Mouse (Mus musculus) hindbrain, embryonic 16.5 days (tissue): ENCODE data around the gene Wsb1. TPM values are rescaled to one million over a fixed set of nuclear protein-coding genes. Genes with fewer than 3 reads are reported as not detected.

ENCODE experiments used
- ATAC-seq: fragments of 200-750 bp; cut with Nextera tagmentation; 2 replicates; pipeline ENCODE4 v1.8.0; 2017; ENCODE audit warnings: moderate TSS enrichment, moderate library complexity
- H3K27ac ChIP-seq: fragments of 300-500 bp; sonication (generic); 2 replicates; pipeline ENCODE4 v1.5.1; 2014; ENCODE audit warnings: low read depth, mild to moderate bottlenecking, control low read depth, low read length, moderate library complexity
- H3K27me3 ChIP-seq: fragments of 300-500 bp; sonication (generic); replicated peaks from 2 replicates; pipeline ENCODE4 v1.6.1; 2014; ENCODE audit warnings: low read length; ENCODE audit not compliant: control insufficient read depth, insufficient read depth
- H3K36me3 ChIP-seq: fragments of 300-500 bp; sonication (generic); 2 replicates; pipeline ENCODE4 v1.6.1; 2014; ENCODE audit warnings: mild to moderate bottlenecking, low read length, moderate library complexity, mixed read lengths; ENCODE audit not compliant: control insufficient read depth, insufficient read depth
- H3K4me1 ChIP-seq: fragments of 300-500 bp; sonication (generic); 2 replicates; pipeline ENCODE4 v1.6.1; 2014; ENCODE audit warnings: low read depth, low read length; ENCODE audit not compliant: control insufficient read depth, insufficient read depth
- H3K4me2 ChIP-seq: fragments of 300-500 bp; sonication (generic); 2 replicates; pipeline ENCODE4 v1.6.1; 2014; ENCODE audit warnings: mild to moderate bottlenecking, low read length, control low read depth, moderate library complexity
- H3K4me3 ChIP-seq: fragments of 300-500 bp; sonication (generic); 2 replicates; pipeline ENCODE4 v1.5.1; 2014; ENCODE audit warnings: mild to moderate bottlenecking, low read length, control low read depth, moderate library complexity
- H3K9ac ChIP-seq: fragments of 300-500 bp; sonication (generic); 2 replicates; pipeline ENCODE4 v1.6.1; 2014; ENCODE audit warnings: low read depth, mild to moderate bottlenecking, control low read depth, low read length, moderate library complexity
- H3K9me3 ChIP-seq: fragments of 300-500 bp; sonication (generic); 2 replicates; pipeline ENCODE4 v1.6.1; 2014; ENCODE audit warnings: mild to moderate bottlenecking, low read length, moderate library complexity; ENCODE audit not compliant: control insufficient read depth
- WGBS: fragments of 180-500 bp; shearing (Covaris S2); extraction: QIAGEN DNeasy Blood & Tissue Kit; methylation state at CpG from one replicate; pipeline ENCODE4 v1.1.7; 2014; 5-methylcytosine and 5-hydroxymethylcytosine counted together
- polyA plus RNA-seq: library from polyadenylated mRNA; unstranded; fragments of >200 nt; fragmentation: Nextera tagmentation; extraction: Ambion mirVana; gene quantifications from 2 replicates; pipeline ENCODE4 v1.2.1, GENCODE M21; 2015

The Wsb1 gene
- polyA plus RNA-seq, 1 experiment from 2014 or later = 380 TPM

DNA sequence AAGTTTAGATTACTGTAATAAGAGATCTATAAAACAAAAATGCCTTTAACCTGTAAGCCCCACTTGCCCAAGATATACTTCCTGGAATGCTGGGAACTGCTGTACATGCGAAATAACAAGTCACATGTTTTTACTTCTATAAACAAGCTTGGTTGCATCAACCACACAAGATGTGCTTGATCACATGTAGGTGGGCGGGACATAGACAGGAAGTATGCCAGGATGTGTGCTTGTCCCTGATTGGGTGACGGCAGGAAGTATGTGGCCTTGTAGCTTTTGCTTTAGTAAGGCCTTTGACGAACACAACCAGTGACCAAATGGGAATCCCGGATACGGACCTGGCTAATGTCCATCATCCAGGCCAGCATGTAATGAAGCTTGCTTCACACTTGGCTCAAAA is 31.1 kb downstream of the Wsb1 start:
- 88% methylated on average over 6 of the region's 6 CpGs for WGBS
- Histone ChIP-seq H3K4me1 (no peaks in the 10 kb centered on the region; the same call in 1 of the 2 replicates), H3K9ac (no peak overlapping the region), H3K9me3 (no peaks in the 10 kb centered on the region), H3K27ac (no peak overlapping the region), H3K27me3 (no peaks in the 10 kb centered on the region), H3K36me3 (no peaks in the 10 kb centered on the region), H3K4me2 (no peak overlapping the region), H3K4me3 (no peak overlapping the region)
- no peak for ATAC-seq

DNA sequence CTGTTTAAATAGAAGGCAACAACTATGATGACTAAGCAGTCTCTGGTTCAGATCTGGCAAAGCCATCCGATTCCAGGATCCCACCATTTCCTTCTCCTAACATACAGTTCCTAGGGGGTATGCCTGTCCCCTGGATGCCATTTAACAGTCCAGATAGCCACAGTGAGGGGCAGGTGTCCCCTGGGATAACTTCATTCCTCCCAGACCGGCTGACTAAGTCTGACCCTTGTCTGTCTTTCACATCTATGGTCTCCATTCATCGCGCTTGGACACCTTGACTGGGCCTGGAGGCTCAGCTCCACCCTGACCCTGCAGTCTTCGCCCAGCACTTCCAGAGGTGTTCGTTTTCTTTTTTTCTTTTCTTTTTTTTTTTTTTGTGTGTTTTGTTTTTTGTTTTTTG is 31.8 kb downstream of the Wsb1 start:
- no peak for ATAC-seq
- 93% methylated on average over 6 of the region's 6 CpGs for WGBS
- no peaks in the 10 kb centered on the region for H3K9me3 ChIP-seq

DNA sequence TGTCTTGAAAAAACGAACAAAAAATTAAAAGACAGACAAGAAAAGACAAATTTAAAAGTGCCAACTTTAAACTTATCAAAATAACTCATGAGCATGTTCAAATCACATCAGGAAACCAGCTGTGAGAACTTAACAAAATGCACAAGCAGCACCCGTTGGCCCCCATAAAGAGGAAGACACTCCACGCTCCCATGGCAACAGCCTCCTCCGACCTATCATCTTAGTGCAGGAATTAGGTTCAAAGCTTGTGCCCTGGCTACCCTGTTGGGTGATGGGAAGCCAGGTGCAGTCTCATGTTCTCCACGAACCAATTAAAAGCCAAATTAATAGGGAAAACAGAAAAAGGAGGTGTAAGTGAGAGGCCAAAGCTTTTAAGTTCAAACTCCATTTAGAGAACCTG is 32.8 kb downstream of the Wsb1 start:
- no peaks in the 10 kb centered on the region; the same call in 1 of the 2 replicates for H3K4me1 ChIP-seq
- no peak overlapping the region for H3K9ac ChIP-seq
- no peak overlapping the region for H3K4me3 ChIP-seq
- no peaks in the 10 kb centered on the region for H3K9me3 ChIP-seq
- H3K27me3 ChIP-seq = no peaks in the 10 kb centered on the region
- WGBS = 79% methylated on average over 5 of the region's 5 CpGs
- no peaks in the 10 kb centered on the region for H3K36me3 ChIP-seq
- H3K4me2 ChIP-seq = no peak overlapping the region
- ATAC-seq = no peak
- no peak overlapping the region for H3K27ac ChIP-seq

More for the DNA sequence above, 31.8 kb downstream of the Wsb1 start:
- no peak overlapping the region for H3K9ac ChIP-seq
- no peak overlapping the region for H3K4me2 ChIP-seq
- no peaks in the 10 kb centered on the region for H3K27me3 ChIP-seq
- H3K27ac ChIP-seq = no peak overlapping the region
- no peaks in the 10 kb centered on the region for H3K36me3 ChIP-seq
- no peak overlapping the region for H3K4me3 ChIP-seq
- no peaks in the 10 kb centered on the region; the same call in 1 of the 2 replicates for H3K4me1 ChIP-seq

DNA sequence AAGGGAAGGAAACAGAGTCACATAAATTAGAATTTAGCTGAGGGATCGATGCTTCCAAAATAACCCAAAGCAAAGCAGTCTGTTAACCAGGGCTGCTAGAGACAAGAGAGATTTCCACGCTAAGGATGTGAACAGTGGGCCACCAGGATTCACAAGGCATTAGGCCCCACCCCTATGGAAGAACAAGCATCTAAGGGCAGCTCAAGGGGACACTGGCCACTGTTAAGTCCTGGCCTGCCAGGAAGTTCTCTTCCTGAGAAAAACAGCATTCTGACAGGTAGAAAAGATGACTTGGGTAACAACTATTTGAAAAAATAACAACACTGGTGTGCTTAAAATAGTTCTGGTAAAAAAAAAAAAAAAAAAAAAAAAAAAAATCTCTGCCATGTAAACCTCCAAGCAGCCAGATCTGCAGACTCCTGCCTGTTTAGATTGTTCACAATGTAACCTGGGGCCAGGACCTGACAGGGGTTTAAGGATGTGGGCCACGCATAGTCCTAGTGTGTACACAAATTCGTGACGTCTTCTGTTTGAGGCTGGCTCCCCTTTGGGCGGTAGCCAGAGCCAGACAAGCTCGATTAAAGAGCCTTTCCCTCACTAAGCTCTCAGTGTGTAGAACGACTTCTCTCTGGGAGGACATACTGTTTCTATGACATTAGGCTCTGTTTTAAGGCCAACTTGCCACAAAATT is 35.4 kb downstream of the Wsb1 start:
- ATAC-seq = no peak
- H3K27ac ChIP-seq = no peak overlapping the region
- H3K9me3 ChIP-seq = no peaks in the 10 kb centered on the region
- no peaks in the 10 kb centered on the region for H3K4me1 ChIP-seq
- no peaks in the 10 kb centered on the region for H3K27me3 ChIP-seq
- H3K9ac ChIP-seq = no peak overlapping the region
- WGBS = 75% methylated on average over 8 of the region's 8 CpGs
- H3K4me2 ChIP-seq = no peak overlapping the region
- H3K36me3 ChIP-seq = no peaks in the 10 kb centered on the region
- H3K4me3 ChIP-seq = no peak overlapping the region

DNA sequence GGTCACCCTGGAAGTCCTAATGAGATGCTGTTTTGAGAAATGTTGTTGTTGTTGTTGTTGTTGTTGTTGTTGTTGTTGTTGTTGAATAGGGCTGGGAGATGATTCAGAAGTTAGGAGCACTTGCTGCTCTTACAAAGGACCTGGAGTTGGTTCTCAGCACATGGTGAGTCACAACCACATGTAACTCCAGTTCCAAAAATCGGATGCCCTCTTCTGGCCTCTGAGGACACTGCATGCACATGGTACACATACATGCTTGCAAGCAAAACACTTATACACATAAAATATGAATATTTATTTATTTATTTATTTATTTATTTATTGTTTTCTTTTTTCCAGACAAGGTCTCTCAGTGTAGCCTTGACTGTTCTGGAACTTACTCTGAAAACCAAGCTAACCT is 36.4 kb downstream of the Wsb1 start:
- no peaks in the 10 kb centered on the region for H3K4me1 ChIP-seq
- 100% methylated on average over 1 of the region's 1 CpGs for WGBS
- H3K9me3 ChIP-seq = no peaks in the 10 kb centered on the region
- no peak for ATAC-seq
- H3K36me3 ChIP-seq = no peaks in the 10 kb centered on the region
- no peak overlapping the region for H3K4me2 ChIP-seq
- no peak overlapping the region for H3K27ac ChIP-seq
- no peak overlapping the region for H3K4me3 ChIP-seq
- H3K9ac ChIP-seq = no peak overlapping the region
- H3K27me3 ChIP-seq = no peaks in the 10 kb centered on the region

DNA sequence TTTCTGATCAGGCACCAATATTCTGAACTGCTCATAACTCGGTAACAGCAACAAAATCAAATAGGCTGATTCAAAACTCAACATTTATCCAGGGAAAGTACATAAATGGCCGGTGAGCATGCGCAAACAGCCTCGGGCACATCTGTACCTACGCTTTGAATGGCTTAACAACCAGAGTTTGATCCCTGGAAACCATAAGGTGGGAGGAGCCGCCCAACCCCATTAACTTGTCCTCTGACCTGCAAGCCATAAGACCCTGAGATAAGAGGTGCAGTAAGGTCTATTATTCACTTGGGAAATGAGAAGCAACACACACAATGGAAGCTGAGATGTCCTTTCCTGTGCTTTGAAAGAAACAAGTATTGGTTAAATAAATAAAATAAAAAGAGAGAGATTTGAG is 37.3 kb downstream of the Wsb1 start:
- no peaks in the 10 kb centered on the region for H3K36me3 ChIP-seq
- no peak overlapping the region for H3K4me3 ChIP-seq
- H3K27ac ChIP-seq = no peak overlapping the region
- WGBS = 83% methylated on average over 6 of the region's 6 CpGs
- H3K9ac ChIP-seq = no peak overlapping the region
- ATAC-seq = no peak
- no peaks in the 10 kb centered on the region for H3K4me1 ChIP-seq
- no peaks in the 10 kb centered on the region for H3K9me3 ChIP-seq
- H3K4me2 ChIP-seq = no peak overlapping the region
- H3K27me3 ChIP-seq = no peaks in the 10 kb centered on the region

- no peaks in the 10 kb centered on the region for H3K36me3 ChIP-seq
- H3K9me3 ChIP-seq = no peaks in the 10 kb centered on the region
- no peak for ATAC-seq
- no peak overlapping the region for H3K4me2 ChIP-seq
- H3K4me3 ChIP-seq = no peak overlapping the region
- WGBS = 80% methylated on average over 2 of the region's 2 CpGs
- H3K27ac ChIP-seq = no peak overlapping the region
- H3K27me3 ChIP-seq = no peaks in the 10 kb centered on the region
- no peaks in the 10 kb centered on the region for H3K4me1 ChIP-seq
- H3K9ac ChIP-seq = no peak overlapping the region
Observed at GRCm38 (mm10) chr11:79215539-79215938, 38.9 kb downstream of the Wsb1 start.

GRCm38 (mm10) chr11:79214015-79214418 is 40.5 kb downstream of the Wsb1 start:
- peak; percentile 76 for ATAC-seq
- H3K27me3 ChIP-seq = no peaks in the 10 kb centered on the region
- H3K4me3 ChIP-seq = no peak overlapping the region
- H3K4me1 ChIP-seq = no peaks in the 10 kb centered on the region
- H3K9me3 ChIP-seq = no peaks in the 10 kb centered on the region
- 10% methylated on average over 14 of the region's 14 CpGs for WGBS
- H3K9ac ChIP-seq = no peak overlapping the region
- H3K27ac ChIP-seq = no peak overlapping the region
- no peaks in the 10 kb centered on the region for H3K36me3 ChIP-seq
- no peak overlapping the region for H3K4me2 ChIP-seq

DNA sequence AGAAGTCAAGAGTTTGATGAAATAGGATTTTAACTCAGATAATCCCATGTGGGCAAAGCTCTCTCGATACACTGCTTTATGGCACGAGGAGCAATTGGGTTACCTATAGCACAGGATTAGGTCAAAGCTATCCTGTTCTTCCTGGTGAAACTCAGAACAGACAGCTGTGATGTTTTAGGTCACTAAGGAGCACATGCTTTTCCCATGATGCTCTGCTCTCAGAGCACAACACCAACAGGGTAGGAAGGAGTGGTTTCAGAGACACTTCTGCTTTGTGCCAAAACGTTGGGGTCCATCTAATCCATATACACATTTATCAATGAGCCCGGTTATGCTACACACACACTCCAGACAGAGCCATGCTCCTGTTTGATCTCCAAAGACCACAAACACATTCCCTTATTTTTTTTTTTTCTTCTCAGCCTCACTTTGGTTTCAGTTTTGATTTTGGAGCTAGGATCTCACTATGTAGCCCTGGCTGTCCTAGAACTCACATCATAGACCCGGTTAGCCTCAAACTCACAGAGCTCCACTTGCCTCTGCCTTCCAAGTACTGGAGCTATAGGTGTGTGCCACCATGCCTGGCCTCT is 44.5 kb downstream of the Wsb1 start:
- Histone ChIP-seq H3K4me3 (no peak overlapping the region), H3K4me1 (no peaks in the 10 kb centered on the region), H3K36me3 (no peaks in the 10 kb centered on the region), H3K27ac (no peak overlapping the region), H3K9ac (no peak overlapping the region), H3K9me3 (no peaks in the 10 kb centered on the region), H3K4me2 (no peak overlapping the region), H3K27me3 (no peaks in the 10 kb centered on the region)
- ATAC-seq = no peak
- WGBS = 78% methylated on average over 5 of the region's 5 CpGs
